Mouse (Mus musculus) lung, adult 2 months (tissue): ENCODE measurements around the gene Best1.

Experiments
- CTCF ChIP-seq: fragments of 200-500 bp; IDR thresholded peaks from 2 replicates; pipeline ENCODE4 v1.5.1; 2011; ENCODE audit warnings: mild to moderate bottlenecking, low read length, control low read depth; ENCODE audit not compliant: insufficient read depth
- POLR2A ChIP-seq: fragments of 200-500 bp; IDR thresholded peaks from 2 replicates; pipeline ENCODE4 v1.6.1; 2011; ENCODE audit warnings: low read depth, mild to moderate bottlenecking, control low read depth, low read length, borderline replicate concordance; ENCODE audit errors: extremely low read depth

DNA sequence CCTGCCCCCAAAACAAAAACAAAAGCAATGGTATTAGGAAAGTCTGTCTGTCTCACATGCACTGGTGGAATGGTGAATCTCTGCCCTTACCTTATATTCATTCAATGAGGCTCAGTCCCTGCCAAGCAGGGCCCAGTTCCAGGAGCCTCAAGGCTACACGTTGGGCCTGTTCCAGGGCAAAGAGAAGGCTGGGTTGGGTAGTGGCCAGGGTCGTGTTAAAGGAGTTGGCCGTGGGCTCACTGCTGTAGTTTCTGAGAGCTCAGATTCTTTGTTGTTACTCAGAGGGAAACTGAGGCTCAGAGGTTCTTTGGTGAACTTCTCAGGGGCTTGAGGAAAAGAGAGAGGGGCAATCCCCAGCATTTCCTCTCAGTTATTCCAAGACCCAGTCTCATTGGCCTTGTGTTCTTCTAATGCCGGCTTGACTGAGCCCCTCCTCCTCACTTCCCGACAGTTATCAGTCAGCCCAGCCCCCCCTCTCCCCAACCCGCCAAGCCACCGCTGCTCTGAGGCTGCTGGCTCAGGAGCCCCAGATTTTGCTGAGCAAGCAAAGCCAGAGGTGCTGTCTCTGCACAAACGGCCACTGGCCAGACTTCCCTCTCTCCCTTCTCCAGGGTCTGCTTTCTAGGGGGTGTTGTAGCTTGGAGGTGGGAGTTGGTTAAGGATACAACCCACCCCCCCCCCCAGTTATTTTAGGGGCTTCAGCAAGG, 23.9 kb upstream of the Best1 start:
- TF ChIP-seq CTCF (no peak), POLR2A (no peak)
